Mouse (Mus musculus) intestine, embryonic 14.5 days (tissue): ENCODE results near the gene Dap. TPM values are rescaled to one million over a fixed set of nuclear protein-coding genes. Genes with fewer than 3 reads are reported as not detected.

Experiments used
- ATAC-seq: fragments of 200-750 bp; cut with Nextera tagmentation; replicated peaks from 2 replicates; pipeline ENCODE4 v1.8.0; 2017; ENCODE audit warnings: low read depth, moderate number of reproducible peaks, moderate TSS enrichment, moderate library complexity; ENCODE audit not compliant: low FRiP score, low TSS enrichment
- DNase-seq: peaks from one replicate; pipeline ENCODE4 v3.0.0-alpha.2; 2018; ENCODE audit warnings: low spot score
- H3K27ac ChIP-seq: fragments of 300-500 bp; sonication (generic); 2 replicates; pipeline ENCODE4 v1.5.1; 2014; ENCODE audit warnings: low read depth, mild to moderate bottlenecking, control low read depth
- H3K27me3 ChIP-seq: fragments of 300-500 bp; sonication (generic); replicated peaks from 2 replicates; pipeline ENCODE4 v1.6.1; 2014; ENCODE audit warnings: low read length, control low read depth; ENCODE audit not compliant: control insufficient read depth, insufficient read depth
- H3K36me3 ChIP-seq: fragments of 300-500 bp; sonication (generic); 2 replicates; pipeline ENCODE4 v1.6.1; 2014; ENCODE audit warnings: low read length, control low read depth; ENCODE audit not compliant: control insufficient read depth, insufficient read depth
- H3K4me1 ChIP-seq: fragments of 300-500 bp; sonication (generic); replicated peaks from 2 replicates; pipeline ENCODE4 v1.6.1; 2014; ENCODE audit warnings: low read length, control low read depth, mixed read lengths; ENCODE audit not compliant: control insufficient read depth, insufficient read depth
- H3K4me2 ChIP-seq: fragments of 300-500 bp; sonication (generic); 2 replicates; pipeline ENCODE4 v1.6.1; 2014; ENCODE audit warnings: low read length
- H3K4me3 ChIP-seq: fragments of 300-500 bp; sonication (generic); 2 replicates; pipeline ENCODE4 v1.5.1; 2014; ENCODE audit warnings: low read depth, low read length, control low read depth, mixed read lengths
- H3K9ac ChIP-seq: fragments of 300-500 bp; sonication (generic); 2 replicates; pipeline ENCODE4 v1.6.1; 2014; ENCODE audit warnings: mild to moderate bottlenecking, low read length
- H3K9me3 ChIP-seq: fragments of 300-500 bp; sonication (generic); 2 replicates; pipeline ENCODE4 v1.6.1; 2016; ENCODE audit warnings: low read length, control low read depth; ENCODE audit not compliant: control insufficient read depth
- WGBS: fragments of 180-500 bp; shearing (Covaris S2); extraction: QIAGEN DNeasy Blood & Tissue Kit; methylation state at CpG from one replicate; pipeline ENCODE4 v1.1.7; 2014; 5-methylcytosine and 5-hydroxymethylcytosine counted together
- polyA plus RNA-seq: library from polyadenylated mRNA; unstranded; fragments of >200 nt; fragmentation: Nextera tagmentation; extraction: Ambion mirVana; gene quantifications from 2 replicates; pipeline ENCODE4 v1.2.1, GENCODE M21; 2014

Dap gene
- polyA plus RNA-seq, 1 experiment from 2014 or later, result 96.5 TPM

GRCm38 (mm10) chr15:31244696-31245445 lies 20.8 kb downstream of the Dap start:
- no peaks in the 10 kb centered on the region for H3K27me3 ChIP-seq
- no peak overlapping the region for H3K4me2 ChIP-seq
- H3K9me3 ChIP-seq, result 0 out of 2 replicates have a peak, but pooled peaks cover 6% of the 10 kb centered on the region
- ATAC-seq (no peak), DNase-seq (no peak)
- H3K4me1 ChIP-seq, result peaks cover 7% of the 10 kb centered on the region; the same call in 1 of the 2 replicates
- no peak overlapping the region for H3K9ac ChIP-seq
- WGBS, result 85% methylated on average over 17 of the region's 17 CpGs
- no peak overlapping the region for H3K27ac ChIP-seq
- H3K4me3 ChIP-seq, result no peak overlapping the region
- peaks cover 14% of the 10 kb centered on the region; the same call in 1 of the 2 replicates for H3K36me3 ChIP-seq

DNA sequence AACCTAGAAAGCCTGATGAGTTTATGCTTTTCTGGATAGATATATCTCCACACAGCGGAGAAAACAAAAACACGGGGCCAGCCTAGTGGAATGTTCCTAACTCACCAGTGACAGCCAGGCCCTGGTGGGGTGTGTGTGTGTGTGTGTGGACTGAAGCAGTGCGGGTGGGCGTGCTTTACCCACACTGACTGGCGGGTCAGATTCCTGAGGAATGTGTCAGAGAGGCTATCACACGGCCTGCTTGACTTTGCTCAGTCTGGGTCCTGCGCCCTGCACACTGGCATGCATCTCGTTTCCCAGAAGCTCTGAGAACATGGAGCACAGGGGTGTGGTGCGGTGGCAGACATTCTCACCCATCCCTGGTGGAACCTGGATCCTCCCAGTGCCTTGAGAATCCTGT lies 21.8 kb downstream of the Dap start:
- H3K27me3 ChIP-seq, result no peaks in the 10 kb centered on the region
- 0 out of 2 replicates have a peak, but pooled peaks cover 6% of the 10 kb centered on the region for H3K9me3 ChIP-seq
- no peak overlapping the region for H3K9ac ChIP-seq
- peaks cover 9% of the 10 kb centered on the region; the same call in 1 of the 2 replicates for H3K36me3 ChIP-seq
- H3K4me2 ChIP-seq, result no peak overlapping the region
- ATAC-seq, result no peak
- H3K4me3 ChIP-seq, result no peak overlapping the region
- no peak for DNase-seq
- 48% methylated on average over 9 of the region's 9 CpGs for WGBS
- H3K4me1 ChIP-seq, result peaks cover 7% of the 10 kb centered on the region; the same call in 1 of the 2 replicates
- H3K27ac ChIP-seq, result no peak overlapping the region

DNA sequence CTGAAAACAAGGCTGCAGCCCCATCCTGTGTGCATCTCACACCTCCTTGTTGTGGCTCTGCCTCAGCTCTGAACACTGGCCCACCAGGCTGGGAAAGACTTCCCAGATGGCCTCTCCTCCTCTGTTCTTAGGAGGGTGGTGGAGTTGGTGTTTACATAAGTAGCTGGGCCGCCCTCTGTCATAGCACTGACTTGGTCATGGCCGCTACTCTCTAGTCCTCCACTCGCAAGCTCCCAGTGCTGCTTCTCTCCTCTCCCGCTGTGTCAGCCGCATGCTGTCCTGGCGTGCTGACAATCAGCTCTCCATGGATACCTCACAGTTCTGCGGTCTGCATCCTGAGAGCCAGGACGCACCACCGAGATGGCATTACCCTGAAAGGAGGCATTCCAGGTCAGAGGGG lies 22.9 kb downstream of the Dap start:
- 0 out of 2 replicates have a peak, but pooled peaks have one; percentile 49 for ATAC-seq

DNA sequence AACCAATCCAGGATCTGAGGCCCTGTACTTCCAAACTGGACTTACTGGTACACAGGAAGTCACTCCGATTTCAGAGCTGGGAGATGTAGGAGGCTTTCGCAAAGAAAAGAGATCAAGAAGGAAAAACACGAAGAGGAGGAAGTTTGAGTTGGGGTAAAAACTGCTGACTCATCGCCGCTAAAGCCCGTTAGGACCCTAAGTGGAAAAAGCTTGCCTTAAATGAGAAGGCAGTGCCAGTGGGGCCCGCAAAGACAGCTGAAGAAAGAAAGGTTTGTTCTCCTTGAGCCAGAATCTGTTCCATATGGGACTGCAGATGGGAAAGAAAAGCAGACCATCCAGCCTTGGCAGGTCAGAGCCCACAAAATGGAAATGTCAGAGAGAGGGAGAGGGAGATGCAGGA lies 24.8 kb downstream of the Dap start:
- DNase-seq (no peak), ATAC-seq (no peak)
- WGBS, result 76% methylated on average over 7 of the region's 7 CpGs

More for the DNA sequence above, 22.9 kb downstream of the Dap start:
- Histone ChIP-seq H3K36me3 (no peaks in the 10 kb centered on the region), H3K4me3 (no peak overlapping the region), H3K9me3 (no peaks in the 10 kb centered on the region), H3K4me1 (peaks cover 7% of the 10 kb centered on the region; the same call in 1 of the 2 replicates), H3K27me3 (no peaks in the 10 kb centered on the region), H3K4me2 (no peak overlapping the region), H3K9ac (no peak overlapping the region), H3K27ac (no peak overlapping the region)
- DNase-seq, result no peak
- WGBS, result 54% methylated on average over 9 of the region's 9 CpGs

DNA sequence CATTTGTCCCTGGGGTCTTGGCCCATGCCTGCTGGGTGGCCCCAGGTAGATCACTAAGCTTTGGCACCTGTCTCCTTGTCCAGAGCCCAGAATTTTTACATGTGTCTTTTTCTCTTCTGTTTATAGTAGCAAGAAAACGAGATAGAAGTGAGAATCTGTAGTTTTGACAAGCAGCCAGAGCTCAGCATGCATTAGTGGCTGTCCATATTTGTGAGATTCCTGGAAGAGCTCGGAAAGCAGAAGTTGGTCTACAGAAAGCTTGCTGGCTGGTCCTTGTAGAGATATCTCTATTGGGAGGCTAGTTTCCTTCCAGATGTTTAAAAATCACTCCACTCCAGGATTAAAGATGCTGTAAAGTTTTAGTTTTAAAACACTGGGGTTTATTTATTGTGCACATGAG lies 25.9 kb downstream of the Dap start:
- DNase-seq (no peak), ATAC-seq (no peak)
- no peaks in the 10 kb centered on the region for H3K9me3 ChIP-seq
- H3K4me2 ChIP-seq, result no peak overlapping the region
- no peak overlapping the region for H3K4me3 ChIP-seq
- H3K4me1 ChIP-seq, result peaks cover 7% of the 10 kb centered on the region; the same call in 1 of the 2 replicates
- no peak overlapping the region for H3K9ac ChIP-seq
- no peaks in the 10 kb centered on the region for H3K27me3 ChIP-seq
- WGBS, result 54% methylated on average over 2 of the region's 2 CpGs
- H3K36me3 ChIP-seq, result no peaks in the 10 kb centered on the region
- H3K27ac ChIP-seq, result no peak overlapping the region

More for the DNA sequence above, 24.8 kb downstream of the Dap start:
- no peak overlapping the region for H3K9ac ChIP-seq
- no peaks in the 10 kb centered on the region for H3K27me3 ChIP-seq
- H3K36me3 ChIP-seq, result no peaks in the 10 kb centered on the region
- H3K9me3 ChIP-seq, result no peaks in the 10 kb centered on the region
- H3K27ac ChIP-seq, result no peak overlapping the region
- peaks cover 7% of the 10 kb centered on the region; the same call in 1 of the 2 replicates for H3K4me1 ChIP-seq
- no peak overlapping the region for H3K4me2 ChIP-seq
- no peak overlapping the region for H3K4me3 ChIP-seq

DNA sequence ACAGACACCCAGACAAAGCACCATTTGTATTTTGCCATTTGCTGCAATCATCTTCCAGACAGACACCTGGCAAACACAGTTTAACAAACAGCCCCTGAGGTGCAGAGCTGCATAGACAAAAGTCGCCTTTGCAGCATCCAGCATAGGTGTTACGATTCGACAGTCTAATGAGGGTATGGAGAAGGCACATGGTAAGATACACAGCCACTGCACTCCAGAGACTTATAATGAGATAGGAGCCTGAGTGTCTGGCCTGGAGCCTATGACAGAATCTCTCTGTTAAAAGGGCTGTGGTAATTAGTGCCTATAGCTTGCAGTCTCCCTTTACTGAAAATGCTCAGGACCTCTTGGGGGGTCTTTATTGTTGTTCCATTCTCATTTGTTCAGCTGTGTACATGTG lies 26.6 kb downstream of the Dap start:
- Histone ChIP-seq H3K9me3 (no peaks in the 10 kb centered on the region), H3K9ac (no peak overlapping the region), H3K27ac (no peak overlapping the region), H3K36me3 (no peaks in the 10 kb centered on the region), H3K4me1 (peaks cover 7% of the 10 kb centered on the region; the same call in 1 of the 2 replicates), H3K27me3 (no peaks in the 10 kb centered on the region), H3K4me2 (no peak overlapping the region), H3K4me3 (no peak overlapping the region)
- ATAC-seq (no peak), DNase-seq (no peak)
- 74% methylated on average over 3 of the region's 3 CpGs for WGBS

- H3K36me3 ChIP-seq, result no peaks in the 10 kb centered on the region
- ATAC-seq (no peak), DNase-seq (no peak)
- no peak overlapping the region for H3K9ac ChIP-seq
- WGBS, result 87% methylated on average over 6 of the region's 6 CpGs
- no peak overlapping the region for H3K4me3 ChIP-seq
- H3K27me3 ChIP-seq, result no peaks in the 10 kb centered on the region
- no peak overlapping the region for H3K27ac ChIP-seq
- H3K4me1 ChIP-seq, result peaks cover 7% of the 10 kb centered on the region; the same call in 1 of the 2 replicates
- H3K4me2 ChIP-seq, result no peak overlapping the region
- no peaks in the 10 kb centered on the region for H3K9me3 ChIP-seq
Observed at GRCm38 (mm10) chr15:31251189-31251588, 27.1 kb downstream of the Dap start.

GRCm38 (mm10) chr15:31252590-31253311 lies 28.6 kb downstream of the Dap start:
- Histone ChIP-seq H3K9ac (no peak overlapping the region), H3K36me3 (no peaks in the 10 kb centered on the region), H3K4me3 (no peak overlapping the region), H3K4me1 (no peaks in the 10 kb centered on the region), H3K27ac (no peak overlapping the region), H3K9me3 (no peaks in the 10 kb centered on the region), H3K27me3 (no peaks in the 10 kb centered on the region), H3K4me2 (no peak overlapping the region)
- ATAC-seq (no peak), DNase-seq (no peak)
- 87% methylated on average over 16 of the region's 16 CpGs for WGBS
